Mouse (Mus musculus) urinary bladder, adult 18-20 months (tissue): Measurements from ENCODE around the gene Gm5155.
"Not testable (repeated sequence)": the region's sequence is repeated elsewhere in the genome, so short reads cannot be mapped to it uniquely, and the experiment has no call there.

ENCODE experiments used
- DNase-seq, 2 experiments: peaks; one replicate each; pipeline ENCODE4 v3.0.0; 2022; ENCODE audit warnings: low spot score in 2 of 2, mixed read lengths in 2 of 2

Gm5155 gene

GRCm38 (mm10) chr7:17871467-17871866, at the start of gene Gm5155:
TSS of gene Gm5155 (plus strand) at chr7:17871767.
- DNase-seq = no peak

- DNase-seq = no peak
Measured at GRCm38 (mm10) chr7:17870776-17871175, 791 bp upstream of the Gm5155 start.

- not testable (repeated sequence) for DNase-seq
Measured at GRCm38 (mm10) chr7:17895341-17895740, 23.8 kb downstream of the Gm5155 start.

GRCm38 (mm10) chr7:17903146-17903915, 31.8 kb downstream of the Gm5155 start:
- no peak for DNase-seq
